8 mouse cellular contexts compared by ENCODE assay signal in the genomic region with DNA sequence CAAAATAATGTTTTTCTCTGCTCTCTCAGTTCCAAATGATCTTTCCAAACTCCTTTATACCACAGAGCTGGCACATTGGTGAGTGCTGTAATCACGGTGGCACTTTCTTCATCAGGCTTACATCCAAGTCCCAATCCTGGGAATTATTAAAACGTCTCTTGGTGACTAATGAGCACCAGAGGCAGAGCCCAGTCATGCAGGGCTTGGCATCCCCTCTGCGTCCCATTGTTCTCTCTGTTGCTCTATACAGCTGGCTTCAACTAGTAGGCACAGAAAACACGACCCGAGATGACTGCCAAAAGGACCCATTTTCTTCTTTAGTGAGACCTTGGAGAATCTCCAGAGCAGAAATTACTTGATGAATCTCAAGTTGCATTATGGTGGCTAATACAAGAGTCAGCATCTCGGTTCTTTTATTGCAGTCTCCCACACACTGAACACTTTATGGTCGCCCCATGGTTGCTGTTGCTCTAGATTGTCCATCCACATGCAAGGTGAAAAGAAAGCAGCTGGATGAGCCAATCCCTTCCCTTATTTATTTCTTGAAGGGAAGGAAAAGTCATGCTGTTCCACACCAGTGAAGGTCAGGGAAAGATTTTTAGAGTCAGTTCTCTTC.
A peak's percentile ranks its signal among the peaks of the same experiment; 100 is the strongest.
DNase-seq lines count a peak whose midpoint lies in the region; ATAC-seq lines count a peak whose summit lies in the region.
"Had no signal": no experiment of that assay in that cellular context is flagged by ENCODE, and none has a peak within 500 bp of the region (broad histone marks: within the 10 kb centered on the region; RNA-seq: fewer than 3 reads in every experiment).

No protein-coding gene starts in this region.

- no peak overlapping the region for H3K4me3 ChIP-seq in midbrain, embryonic 16.5 days (ENCODE audit: low read depth, low read length)
- H3K4me3 ChIP-seq in midbrain, embryonic 13.5 days (replicated peaks) = no peak overlapping the region
- no peak overlapping the region for H3K4me3 ChIP-seq in forebrain, embryonic 16.5 days (replicated peaks; ENCODE audit: low read length)
- no peak overlapping the region for H3K4me3 ChIP-seq in kidney, embryonic 16.5 days (ENCODE audit: low read length)
- no peak overlapping the region for H3K4me3 ChIP-seq in kidney, embryonic 15.5 days (replicated peaks)
- H3K4me3 ChIP-seq: lung, embryonic 15.5 days had no signal

- no peak overlapping the region for H3K4me2 ChIP-seq in midbrain, embryonic 16.5 days (ENCODE audit: low read length)
- H3K4me2 ChIP-seq in midbrain, embryonic 13.5 days (replicated peaks) = no peak overlapping the region
- H3K4me2 ChIP-seq in forebrain, embryonic 16.5 days (ENCODE audit: low read length) = no peak overlapping the region
- no peak overlapping the region for H3K4me2 ChIP-seq in kidney, embryonic 16.5 days (replicated peaks; ENCODE audit: low read depth, low read length)
- H3K4me2 ChIP-seq in kidney, embryonic 15.5 days = no peak overlapping the region
- H3K4me2 ChIP-seq: lung, embryonic 15.5 days had no signal

- no peaks in the 10 kb centered on the region for H3K9me3 ChIP-seq in midbrain, embryonic 16.5 days (replicated peaks; ENCODE audit: control insufficient read depth, low read length, poor library complexity, severe bottlenecking)
- no peaks in the 10 kb centered on the region for H3K9me3 ChIP-seq in midbrain, embryonic 13.5 days
- H3K9me3 ChIP-seq in forebrain, embryonic 16.5 days (ENCODE audit: control insufficient read depth, low read length) = no peaks in the 10 kb centered on the region
- H3K9me3 ChIP-seq in kidney, embryonic 16.5 days (ENCODE audit: low read length) = no peaks in the 10 kb centered on the region
- H3K9me3 ChIP-seq in kidney, embryonic 15.5 days (replicated peaks) = no peaks in the 10 kb centered on the region
- H3K9me3 ChIP-seq: lung, embryonic 15.5 days had no signal

- peak; percentile 16 to 81 for DNase-seq in layer of hippocampus, postnatal 14 days (ENCODE audit: low spot score in 2 of 2)
- no peak for DNase-seq in thymus, postnatal 0 days (ENCODE audit: low spot score)

- H3K9ac ChIP-seq in midbrain, embryonic 16.5 days (ENCODE audit: low read depth, low read length) = no peak overlapping the region
- no peak overlapping the region for H3K9ac ChIP-seq in midbrain, embryonic 13.5 days (replicated peaks)
- no peak overlapping the region for H3K9ac ChIP-seq in forebrain, embryonic 16.5 days (replicated peaks; ENCODE audit: low read depth, low read length)
- H3K9ac ChIP-seq in kidney, embryonic 16.5 days (replicated peaks; ENCODE audit: low read length) = no peak overlapping the region
- no peak overlapping the region for H3K9ac ChIP-seq in kidney, embryonic 15.5 days
- H3K9ac ChIP-seq: lung, embryonic 15.5 days had no signal

- 64% methylated on average over 7 of the region's 7 CpGs for WGBS in midbrain, embryonic 16.5 days
- 71% methylated on average over 7 of the region's 7 CpGs for WGBS in midbrain, embryonic 13.5 days
- 30% methylated on average over 7 of the region's 7 CpGs for WGBS in forebrain, embryonic 16.5 days
- WGBS in kidney, embryonic 16.5 days = 77% methylated on average over 7 of the region's 7 CpGs
- WGBS in kidney, embryonic 15.5 days = 78% methylated on average over 7 of the region's 7 CpGs

- H3K36me3 ChIP-seq in midbrain, embryonic 16.5 days (ENCODE audit: control insufficient read depth, insufficient read depth, low read length) = no peaks in the 10 kb centered on the region
- no peaks in the 10 kb centered on the region for H3K36me3 ChIP-seq in midbrain, embryonic 13.5 days
- H3K36me3 ChIP-seq in forebrain, embryonic 16.5 days (ENCODE audit: control insufficient read depth, insufficient read depth) = no peaks in the 10 kb centered on the region
- H3K36me3 ChIP-seq in kidney, embryonic 16.5 days (ENCODE audit: insufficient read depth, low read length) = no peaks in the 10 kb centered on the region
- H3K36me3 ChIP-seq in kidney, embryonic 15.5 days = no peaks in the 10 kb centered on the region
- H3K36me3 ChIP-seq: lung, embryonic 15.5 days had no signal

- peak; percentile 85 for ATAC-seq in midbrain, embryonic 16.5 days
- ATAC-seq in midbrain, embryonic 13.5 days = no peak
- peak; percentile 99 for ATAC-seq in forebrain, embryonic 16.5 days
- no peak for ATAC-seq in kidney, embryonic 16.5 days (ENCODE audit: low FRiP score, low TSS enrichment)
- ATAC-seq in kidney, embryonic 15.5 days (replicated peaks; ENCODE audit: low FRiP score) = no peak

- H3K27ac ChIP-seq in midbrain, embryonic 16.5 days (ENCODE audit: low read length) = no peak overlapping the region
- H3K27ac ChIP-seq in midbrain, embryonic 13.5 days = no peak overlapping the region
- no peak overlapping the region for H3K27ac ChIP-seq in forebrain, embryonic 16.5 days (ENCODE audit: low read length)
- no peak overlapping the region for H3K27ac ChIP-seq in kidney, embryonic 16.5 days (ENCODE audit: low read length)
- no peak overlapping the region for H3K27ac ChIP-seq in kidney, embryonic 15.5 days
- H3K27ac ChIP-seq: lung, embryonic 15.5 days had no signal

- no peaks in the 10 kb centered on the region for H3K4me1 ChIP-seq in midbrain, embryonic 16.5 days (ENCODE audit: control insufficient read depth, insufficient read depth, low read length)
- H3K4me1 ChIP-seq in midbrain, embryonic 13.5 days (replicated peaks) = no peaks in the 10 kb centered on the region
- H3K4me1 ChIP-seq in forebrain, embryonic 16.5 days (replicated peaks; ENCODE audit: control insufficient read depth, insufficient read depth, low read length) = peaks cover 5% of the 10 kb centered on the region
- no peaks in the 10 kb centered on the region for H3K4me1 ChIP-seq in kidney, embryonic 16.5 days (ENCODE audit: insufficient read depth, low read length)
- H3K4me1 ChIP-seq in kidney, embryonic 15.5 days = no peaks in the 10 kb centered on the region
- H3K4me1 ChIP-seq: lung, embryonic 15.5 days had no signal

- no peaks in the 10 kb centered on the region for H3K27me3 ChIP-seq in midbrain, embryonic 16.5 days (ENCODE audit: control insufficient read depth, insufficient read depth, low read depth, low read length)
- H3K27me3 ChIP-seq in midbrain, embryonic 13.5 days = no peaks in the 10 kb centered on the region
- H3K27me3 ChIP-seq in forebrain, embryonic 16.5 days (replicated peaks; ENCODE audit: control insufficient read depth, insufficient read depth, low read length) = no peaks in the 10 kb centered on the region
- no peaks in the 10 kb centered on the region for H3K27me3 ChIP-seq in kidney, embryonic 16.5 days (ENCODE audit: insufficient read depth, low read length)
- no peaks in the 10 kb centered on the region for H3K27me3 ChIP-seq in kidney, embryonic 15.5 days
- H3K27me3 ChIP-seq: lung, embryonic 15.5 days had no signal

Comparison
In these comparisons a context has a peak if more than half of its experiments do, and no peak if none do; other contexts are left out.
1. ATAC-seq: peak in midbrain, embryonic 16.5 days (single experiment) and forebrain, embryonic 16.5 days (single experiment); none in midbrain, embryonic 13.5 days (single experiment), kidney, embryonic 16.5 days (single experiment) and kidney, embryonic 15.5 days (single experiment).